Mouse (Mus musculus): ENCODE data around the gene Rsad2. TPM values are rescaled to one million over a fixed set of nuclear protein-coding genes. Genes with fewer than 3 reads are reported as not detected.
A peak's percentile ranks its signal among the peaks of the same experiment; 100 is the strongest.

Gene Rsad2
- polyA plus RNA-seq, 1 experiment: 0.70 TPM

DNA sequence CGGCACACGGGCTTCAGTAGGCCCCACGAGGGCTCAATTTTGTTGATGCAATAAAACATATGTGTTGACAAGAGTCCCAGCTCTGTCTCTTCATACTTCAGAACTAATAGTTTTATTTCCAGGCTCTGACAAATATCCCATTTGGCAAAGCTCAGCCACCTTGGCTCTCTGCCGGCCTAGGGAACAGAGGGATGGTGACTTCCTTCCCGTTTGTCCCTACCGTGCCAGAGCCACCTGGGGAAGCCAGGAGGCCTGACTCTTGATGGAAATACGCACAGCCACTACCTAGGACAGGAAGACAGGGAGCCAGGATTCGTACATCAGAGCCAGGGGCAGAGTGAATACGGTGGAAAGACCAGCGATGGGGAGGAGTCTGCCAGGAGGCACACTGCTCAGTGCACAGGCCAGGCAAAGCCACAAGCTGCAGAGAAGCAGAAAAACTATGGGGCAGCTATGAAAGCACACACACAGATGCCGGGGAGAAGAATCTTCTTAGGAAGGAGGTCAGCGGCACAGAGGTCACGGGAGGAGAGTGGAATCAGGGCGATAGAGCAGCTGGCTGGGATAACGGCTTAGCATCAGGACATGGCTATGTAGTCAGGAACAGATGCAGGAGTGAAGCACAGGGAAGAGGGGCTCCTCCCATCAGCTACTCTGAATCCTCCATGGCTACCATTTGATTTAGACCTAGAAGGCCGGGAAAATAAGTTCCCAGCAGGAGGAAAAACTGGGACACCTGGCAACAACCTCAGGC is 52.7 kb downstream of the Rsad2 start:
- TF ChIP-seq POLR2A (IDR thresholded peaks at IDR 0.05; ENCODE audit: borderline replicate concordance, insufficient read depth, low read length) (0 out of 2 replicates have a peak, but pooled peaks have one; percentile 8), CTCF (IDR thresholded peaks at IDR 0.05; ENCODE audit: borderline replicate concordance, insufficient read depth, low read depth, low read length) (no peak)
- H3K4me1 ChIP-seq (ENCODE audit: control insufficient read depth, insufficient read depth, low read length): peaks cover 45% of the 10 kb centered on the region
- H3K4me3 ChIP-seq (replicated peaks; ENCODE audit: insufficient read depth, low read depth, low read length): no peak overlapping the region
- WGBS: 13% methylated on average over 16 of the region's 16 CpGs
- DNase-seq: peak; percentile 92 to 94
- H3K27ac ChIP-seq (ENCODE audit: insufficient read depth, low read length): peak overlapping the region; percentile 47
- no peaks in the 10 kb centered on the region for H3K27me3 ChIP-seq (ENCODE audit: control insufficient read depth, insufficient read depth, low read length)

DNA sequence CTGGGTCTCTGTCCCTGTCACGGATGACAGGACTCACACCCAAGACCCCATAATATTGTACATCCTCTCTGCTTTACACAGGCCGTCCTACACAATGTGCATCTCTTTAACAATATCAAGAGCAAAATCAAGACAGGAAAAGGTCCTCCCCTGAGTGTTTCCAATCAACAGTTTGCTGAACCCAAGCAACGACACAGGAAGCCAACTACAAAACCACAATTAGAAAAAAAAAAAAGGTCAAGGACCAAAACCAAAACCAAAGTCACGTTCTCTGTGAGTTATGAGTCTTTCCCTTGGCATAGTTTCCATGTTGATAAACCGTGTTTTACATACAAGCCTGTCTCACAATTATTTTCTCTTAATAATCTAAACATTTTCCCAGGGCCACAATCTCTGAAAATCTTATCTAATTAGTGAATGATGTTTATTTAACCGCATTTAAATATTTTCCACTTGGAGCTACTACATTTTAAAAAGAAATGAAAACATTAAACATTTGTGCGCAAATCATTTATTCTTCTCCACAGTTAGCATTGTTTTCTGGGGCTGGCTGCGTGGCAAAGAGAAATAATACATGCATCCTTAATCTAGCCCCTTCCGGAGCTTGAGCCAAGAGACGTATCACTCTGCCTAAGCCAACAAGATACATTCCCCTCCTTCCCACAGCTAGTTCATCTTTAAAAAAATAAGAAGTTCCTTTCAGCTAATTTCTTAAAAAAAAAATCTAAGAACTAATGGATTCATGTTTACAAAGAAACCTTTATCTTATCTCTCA is 54.4 kb downstream of the Rsad2 start:
- no peak for TF ChIP-seq CTCF (IDR thresholded peaks at IDR 0.05; ENCODE audit: borderline replicate concordance, insufficient read depth, low read depth, low read length)
- no peak for TF ChIP-seq POLR2A (IDR thresholded peaks at IDR 0.05; ENCODE audit: borderline replicate concordance, insufficient read depth, low read length)
- 91% methylated on average over 10 of the region's 10 CpGs for WGBS
- H3K4me1 ChIP-seq (ENCODE audit: control insufficient read depth, insufficient read depth, low read length): peaks cover 42% of the 10 kb centered on the region
- DNase-seq: no peak
- H3K27me3 ChIP-seq (ENCODE audit: control insufficient read depth, insufficient read depth, low read length): no peaks in the 10 kb centered on the region
- H3K4me3 ChIP-seq (replicated peaks; ENCODE audit: insufficient read depth, low read depth, low read length): no peak overlapping the region
- no peak overlapping the region for H3K27ac ChIP-seq (ENCODE audit: insufficient read depth, low read length)

DNA sequence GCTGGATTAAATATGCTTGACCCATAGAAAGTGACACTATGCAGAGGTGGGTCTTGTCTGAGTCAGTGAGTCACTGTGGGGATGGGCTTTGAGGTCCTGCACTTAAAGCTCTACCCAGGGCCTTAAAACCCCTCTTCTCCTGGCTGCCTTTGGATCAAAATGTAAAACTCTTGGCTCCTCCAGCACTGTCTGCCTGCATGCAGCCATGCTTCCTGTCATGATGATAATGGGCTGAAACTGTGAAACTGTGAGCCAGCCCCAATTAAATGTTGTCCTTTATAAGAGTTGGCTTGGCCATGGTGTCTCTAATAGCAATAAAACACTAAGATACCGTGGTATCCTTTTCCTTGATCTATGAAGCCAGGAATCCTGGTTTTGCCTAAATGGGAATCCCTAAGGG is 55.0 kb downstream of the Rsad2 start:
- Histone ChIP-seq H3K4me3 (replicated peaks; ENCODE audit: insufficient read depth, low read depth, low read length) (no peak overlapping the region), H3K4me1 (ENCODE audit: control insufficient read depth, insufficient read depth, low read length) (peaks cover 40% of the 10 kb centered on the region), H3K27me3 (ENCODE audit: control insufficient read depth, insufficient read depth, low read length) (no peaks in the 10 kb centered on the region), H3K27ac (ENCODE audit: insufficient read depth, low read length) (no peak overlapping the region)
- no peak for DNase-seq
- TF ChIP-seq CTCF (IDR thresholded peaks at IDR 0.05; ENCODE audit: borderline replicate concordance, insufficient read depth, low read depth, low read length) (no peak), POLR2A (IDR thresholded peaks at IDR 0.05; ENCODE audit: borderline replicate concordance, insufficient read depth, low read length) (no peak)
- WGBS: 26% methylated on average over 1 of the region's 1 CpGs

DNA sequence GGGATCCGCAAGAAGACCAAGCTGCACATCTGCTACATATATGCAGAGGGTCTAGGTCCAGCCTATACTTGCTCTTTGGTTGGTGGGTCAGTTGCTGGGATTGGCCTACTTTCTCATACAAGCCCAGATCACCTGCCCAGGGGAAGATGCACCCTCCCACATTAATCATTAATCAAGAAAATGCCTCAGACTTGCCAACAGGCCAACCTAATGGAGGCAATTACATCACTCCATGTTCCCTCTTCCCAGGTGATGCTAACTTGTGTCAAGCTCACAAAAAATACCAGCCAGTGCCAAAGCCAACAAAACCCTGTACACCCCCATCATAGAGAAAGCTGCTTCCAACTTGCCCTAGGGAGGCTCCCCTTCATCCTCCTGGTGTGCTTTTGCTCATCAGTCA is 55.5 kb downstream of the Rsad2 start:
- TF ChIP-seq POLR2A (IDR thresholded peaks at IDR 0.05; ENCODE audit: borderline replicate concordance, insufficient read depth, low read length) (no peak), CTCF (IDR thresholded peaks at IDR 0.05; ENCODE audit: borderline replicate concordance, insufficient read depth, low read depth, low read length) (no peak)
- no peak for DNase-seq
- no peak overlapping the region for H3K4me3 ChIP-seq (replicated peaks; ENCODE audit: insufficient read depth, low read depth, low read length)
- H3K4me1 ChIP-seq (ENCODE audit: control insufficient read depth, insufficient read depth, low read length): peaks cover 35% of the 10 kb centered on the region
- 100% methylated on average over 1 of the region's 1 CpGs for WGBS
- no peak overlapping the region for H3K27ac ChIP-seq (ENCODE audit: insufficient read depth, low read length)
- H3K27me3 ChIP-seq (ENCODE audit: control insufficient read depth, insufficient read depth, low read length): no peaks in the 10 kb centered on the region

DNA sequence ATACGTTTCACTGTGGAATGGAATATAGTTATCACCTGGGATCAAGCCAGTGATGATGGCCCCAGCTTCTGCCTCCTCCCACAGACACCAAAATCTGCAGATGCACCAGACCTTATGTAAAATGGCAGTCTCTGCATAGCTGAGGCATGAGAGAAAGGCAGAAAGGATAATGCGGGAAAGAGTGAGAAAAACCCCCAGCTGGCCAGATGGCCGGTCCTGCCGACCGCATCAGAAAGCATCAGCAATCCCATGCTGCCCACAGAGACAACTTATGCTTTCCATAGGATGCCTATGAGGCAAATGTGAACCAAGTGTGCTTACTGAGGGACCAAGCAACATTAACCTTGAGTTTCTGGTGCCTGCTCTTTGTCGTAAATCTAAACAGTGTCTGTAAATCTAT is 56.9 kb downstream of the Rsad2 start:
- Histone ChIP-seq H3K4me3 (replicated peaks; ENCODE audit: insufficient read depth, low read depth, low read length) (no peak overlapping the region), H3K4me1 (ENCODE audit: control insufficient read depth, insufficient read depth, low read length) (peaks cover 22% of the 10 kb centered on the region), H3K27me3 (ENCODE audit: control insufficient read depth, insufficient read depth, low read length) (no peaks in the 10 kb centered on the region), H3K27ac (ENCODE audit: insufficient read depth, low read length) (no peak overlapping the region)
- TF ChIP-seq CTCF (IDR thresholded peaks at IDR 0.05; ENCODE audit: borderline replicate concordance, insufficient read depth, low read depth, low read length) (no peak), POLR2A (IDR thresholded peaks at IDR 0.05; ENCODE audit: borderline replicate concordance, insufficient read depth, low read length) (no peak)
- no peak for DNase-seq
- WGBS: 69% methylated on average over 6 of the region's 6 CpGs

DNA sequence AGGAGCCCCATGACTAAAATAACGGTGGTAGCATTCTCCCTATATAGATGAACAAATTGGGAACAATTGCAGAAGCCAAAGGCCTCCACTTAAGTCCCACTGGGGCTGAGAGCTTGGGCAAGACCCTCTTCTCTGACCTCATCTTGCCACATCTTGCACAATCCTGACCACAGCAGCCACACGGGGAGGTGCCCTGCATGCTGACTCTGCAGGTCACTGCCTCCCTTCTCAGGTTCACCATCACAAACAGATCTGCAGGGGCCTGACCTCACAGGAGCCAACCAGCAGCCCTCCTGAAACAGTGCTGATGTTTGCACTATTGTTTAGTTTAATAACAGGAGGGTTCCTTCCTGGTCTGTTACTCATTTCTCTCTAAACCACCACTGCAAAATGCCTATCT is 57.7 kb downstream of the Rsad2 start:
- Histone ChIP-seq H3K4me1 (ENCODE audit: control insufficient read depth, insufficient read depth, low read length) (peaks cover 16% of the 10 kb centered on the region; the same call in 1 of the 2 replicates), H3K4me3 (replicated peaks; ENCODE audit: insufficient read depth, low read depth, low read length) (no peak overlapping the region), H3K27ac (ENCODE audit: insufficient read depth, low read length) (no peak overlapping the region), H3K27me3 (ENCODE audit: control insufficient read depth, insufficient read depth, low read length) (no peaks in the 10 kb centered on the region)
- DNase-seq: no peak
- TF ChIP-seq POLR2A (IDR thresholded peaks at IDR 0.05; ENCODE audit: borderline replicate concordance, insufficient read depth, low read length) (no peak), CTCF (IDR thresholded peaks at IDR 0.05; ENCODE audit: borderline replicate concordance, insufficient read depth, low read depth, low read length) (no peak)
- 87% methylated on average over 2 of the region's 2 CpGs for WGBS

DNA sequence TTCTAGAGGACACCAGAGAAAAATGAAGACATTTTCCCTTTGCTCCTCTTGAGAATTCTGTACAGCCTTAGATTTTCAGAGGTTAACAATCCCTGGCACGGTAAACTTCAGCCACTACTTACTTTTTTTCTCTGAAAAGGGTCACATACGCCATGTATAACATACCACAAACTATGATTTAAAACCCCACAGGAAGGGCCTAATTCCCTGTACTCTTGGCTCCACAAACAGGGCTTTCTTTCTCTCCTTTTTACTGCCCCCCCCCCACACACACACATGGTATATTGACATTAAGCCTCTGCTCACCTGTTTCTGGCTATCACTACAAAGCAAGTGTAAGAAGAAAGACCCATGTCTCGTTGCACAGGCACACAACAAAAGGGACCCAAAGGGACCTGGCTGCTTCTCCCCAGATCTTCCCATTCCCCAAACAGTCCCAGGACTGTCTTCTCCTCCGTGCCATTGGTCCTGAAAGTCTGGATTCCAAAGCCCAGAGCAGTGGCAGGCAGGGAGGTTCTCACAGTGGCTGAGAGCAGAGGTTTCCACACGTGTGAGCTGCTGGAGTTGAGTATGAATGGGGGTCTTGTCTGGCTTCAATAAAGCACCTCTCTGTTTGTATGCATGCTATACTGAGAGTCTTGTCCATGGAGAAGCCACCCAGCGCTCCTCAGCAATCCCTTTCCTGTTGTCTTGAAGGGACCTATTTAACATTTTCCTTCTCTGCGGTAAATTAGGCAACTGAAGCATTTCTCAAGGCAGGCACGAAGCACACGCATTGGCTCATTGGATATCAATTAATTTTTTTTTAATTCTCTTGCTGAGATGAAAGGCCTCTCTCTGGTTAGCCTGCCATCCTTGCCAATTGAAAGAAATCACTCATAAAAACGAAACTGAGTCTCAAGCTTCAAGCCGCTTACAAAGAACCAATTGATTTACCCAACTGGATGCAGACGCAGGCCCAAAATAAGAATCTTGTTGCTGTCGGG is 61.5 kb downstream of the Rsad2 start:
- 79% methylated on average over 13 of the region's 13 CpGs for WGBS
- no peak overlapping the region for H3K27ac ChIP-seq (ENCODE audit: insufficient read depth, low read length)
- H3K27me3 ChIP-seq (ENCODE audit: control insufficient read depth, insufficient read depth, low read length): no peaks in the 10 kb centered on the region
- no peak overlapping the region for H3K4me3 ChIP-seq (replicated peaks; ENCODE audit: insufficient read depth, low read depth, low read length)
- no peak for DNase-seq
- no peaks in the 10 kb centered on the region for H3K4me1 ChIP-seq (ENCODE audit: control insufficient read depth, insufficient read depth, low read length)
- TF ChIP-seq CTCF (IDR thresholded peaks at IDR 0.05; ENCODE audit: borderline replicate concordance, insufficient read depth, low read depth, low read length): no peak
- no peak for TF ChIP-seq POLR2A (IDR thresholded peaks at IDR 0.05; ENCODE audit: borderline replicate concordance, insufficient read depth, low read length)

All from cerebellum, adult 2 months (tissue).